ENCODE assay signal across 8 mouse cellular contexts in the genomic region with DNA sequence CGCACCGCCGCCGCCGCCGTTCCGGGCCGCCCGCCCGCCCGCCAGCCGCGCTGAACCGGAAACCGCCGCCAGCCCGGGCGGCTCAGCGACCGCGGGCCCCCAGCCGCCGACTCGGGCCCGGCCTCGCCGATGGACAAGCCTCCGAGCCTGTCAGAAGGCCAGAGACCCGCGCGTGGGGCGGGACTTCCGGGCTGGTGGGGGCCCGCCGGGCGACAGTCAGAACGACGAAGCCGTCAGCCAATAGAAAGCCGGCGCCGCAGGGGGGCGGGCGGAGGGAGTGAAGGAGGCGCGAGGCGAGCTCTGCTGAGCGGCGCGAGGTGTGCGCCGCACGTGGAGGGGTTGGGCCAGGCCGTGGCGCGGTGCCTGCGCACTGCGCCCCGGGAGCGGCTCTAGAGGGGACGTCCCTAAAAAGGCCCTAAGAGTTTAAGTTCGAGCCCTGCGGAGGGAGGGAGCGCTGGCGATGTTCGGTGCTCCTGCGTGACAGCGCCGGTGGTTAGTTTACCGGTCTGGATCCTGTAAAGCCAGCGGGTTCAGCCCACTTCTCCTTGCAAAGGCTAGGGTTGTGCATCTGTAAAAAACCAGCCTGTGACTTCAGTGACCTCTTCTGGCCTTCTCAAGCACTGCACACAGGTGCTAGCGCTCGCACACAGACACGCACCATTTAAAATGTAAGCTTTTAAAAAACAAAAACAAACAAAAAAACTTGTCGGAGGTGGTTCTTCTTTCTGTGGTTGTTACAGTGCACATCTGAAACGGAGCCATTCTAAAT. TPM values are rescaled to one million over a fixed set of nuclear protein-coding genes. Genes with fewer than 3 reads are reported as not detected.
DNase-seq lines count a peak whose midpoint lies in the region; ATAC-seq and TF ChIP-seq lines count a peak whose summit lies in the region.

A gene (minus strand): TSS at position 53 of the 769 bp plus-strand sequence.

- H3K4me3 ChIP-seq in CH12.LX (replicated peaks in 1 of 3; ENCODE audit: low read depth in 2 of 3, low read length in 2 of 3, poor library complexity in 1 of 3): peak within 1 kb of the TSS; percentile 73 to 99 (median 98)
- H3K4me3 ChIP-seq in forebrain, embryonic 11.5 days (ENCODE audit: low read depth, low read length): peak within 1 kb of the TSS; percentile 95
- peak within 1 kb of the TSS; percentile 97 for H3K4me3 ChIP-seq in heart, embryonic 16.5 days (ENCODE audit: low read length)
- H3K4me3 ChIP-seq in liver, embryonic 15.5 days (replicated peaks): peak within 1 kb of the TSS; percentile 79
- peak within 1 kb of the TSS; percentile 93 for H3K4me3 ChIP-seq in neural tube, embryonic 12.5 days

- dilution Hi-C loops in CH12.LX (cut with MboI; ENCODE audit: extremely low pct_ligation_motif_present, extremely low pct_unique_long_range_greater_than_20kb, low sequenced_read_pairs): no loop called here

- peak within 1 kb of the TSS; percentile 74 for H3K4me2 ChIP-seq in CH12.LX (ENCODE audit: insufficient read depth, low read depth, poor library complexity, severe bottlenecking)
- peak within 1 kb of the TSS; percentile 94 for H3K4me2 ChIP-seq in forebrain, embryonic 11.5 days (ENCODE audit: low read depth, low read length, severe bottlenecking)
- peak within 1 kb of the TSS; percentile 85 for H3K4me2 ChIP-seq in heart, embryonic 16.5 days (ENCODE audit: low read depth, low read length)
- peak within 1 kb of the TSS; percentile 98 for H3K4me2 ChIP-seq in liver, embryonic 15.5 days
- H3K4me2 ChIP-seq in neural tube, embryonic 12.5 days (replicated peaks): peak within 1 kb of the TSS; percentile 89

- peak; percentile 43; the same call in 1 of the 2 replicates for TF ChIP-seq POLR2A in CH12.LX (IDR thresholded peaks at IDR 0.05; ENCODE audit: low read depth, low read length)

- TF ChIP-seq RAD21 in CH12.LX (IDR thresholded peaks at IDR 0.05; ENCODE audit: low read depth, low read length): peak; percentile 13

- TF ChIP-seq CTCF in CH12.LX (conservative IDR thresholded peaks at IDR 0.05 in 1 of 2, IDR thresholded peaks at IDR 0.05 in 1 of 2; ENCODE audit: low read depth in 2 of 2, low read length in 2 of 2): peak in 1 of 2 experiments; percentile 44; a peak in 2 of 4 replicates

- peaks cover 6 to 31% of the 10 kb centered on the region in 2 experiments for H3K36me3 ChIP-seq in CH12.LX (replicated peaks in 1 of 2; ENCODE audit: control insufficient read depth in 1 of 2, insufficient read depth in 1 of 2, low read length in 1 of 2)
- no peaks in the 10 kb centered on the region for H3K36me3 ChIP-seq in forebrain, embryonic 11.5 days (ENCODE audit: control insufficient read depth, insufficient read depth, low read length)
- H3K36me3 ChIP-seq in heart, embryonic 16.5 days (ENCODE audit: control insufficient read depth, insufficient read depth): no peaks in the 10 kb centered on the region
- H3K36me3 ChIP-seq in liver, embryonic 15.5 days (replicated peaks): no peaks in the 10 kb centered on the region
- no peaks in the 10 kb centered on the region for H3K36me3 ChIP-seq in neural tube, embryonic 12.5 days

- peak; percentile 97 for DNase-seq in CH12.LX (ENCODE audit: extremely low read depth)
- peak; percentile 96 for DNase-seq in c-Kit-positive CD71-positive TER-119-negative erythroid progenitor cells, embryonic 14.5 days (ENCODE audit: low read depth)
- peak; percentile 100 for DNase-seq in forebrain, embryonic 11.5 days (ENCODE audit: low spot score)
- peak; percentile 98 to 99 for DNase-seq in kidney, postnatal 36 days
- peak; percentile 93 for DNase-seq in telencephalon, adult 2 months (ENCODE audit: low read depth, low spot score)

- peak within 1 kb of the TSS; percentile 43; the same call in 1 of the 2 replicates for H3K27ac ChIP-seq in CH12.LX (ENCODE audit: insufficient read depth, low read depth)
- H3K27ac ChIP-seq in forebrain, embryonic 11.5 days (ENCODE audit: low read depth, low read length): peak within 1 kb of the TSS; percentile 20; the same call in 1 of the 2 replicates
- peak within 1 kb of the TSS; percentile 76 for H3K27ac ChIP-seq in heart, embryonic 16.5 days (ENCODE audit: low read length)
- H3K27ac ChIP-seq in liver, embryonic 15.5 days (replicated peaks): peak within 1 kb of the TSS; percentile 69
- peak within 1 kb of the TSS; percentile 79; the same call in 1 of the 2 replicates for H3K27ac ChIP-seq in neural tube, embryonic 12.5 days

- in situ Hi-C loops in CH12.LX (cut with MboI; ENCODE audit: low pct_ligation_motif_present, low pct_unique_long_range_greater_than_20kb, low sequenced_read_pairs): no loop called here

- WGBS in forebrain, embryonic 11.5 days: 4% methylated on average over 71 of the region's 76 CpGs
- 2% methylated on average over 76 of the region's 76 CpGs for WGBS in heart, embryonic 16.5 days
- 3% methylated on average over 76 of the region's 76 CpGs for WGBS in liver, embryonic 15.5 days (ENCODE audit: insufficient replicate concordance)
- WGBS in neural tube, embryonic 12.5 days: 3% methylated on average over 76 of the region's 76 CpGs

- H3K79me2 ChIP-seq in CH12.LX (replicated peaks; ENCODE audit: control insufficient read depth, extremely low read depth, insufficient read depth, poor library complexity, severe bottlenecking): peaks cover 43% of the 10 kb centered on the region

- peaks cover 9% of the 10 kb centered on the region for H3K27me3 ChIP-seq in CH12.LX (replicated peaks)
- H3K27me3 ChIP-seq in forebrain, embryonic 11.5 days (ENCODE audit: control insufficient read depth, insufficient read depth, low read length): no peaks in the 10 kb centered on the region
- no peaks in the 10 kb centered on the region for H3K27me3 ChIP-seq in heart, embryonic 16.5 days (ENCODE audit: control insufficient read depth, insufficient read depth, low read length)
- peaks cover 15% of the 10 kb centered on the region for H3K27me3 ChIP-seq in liver, embryonic 15.5 days
- H3K27me3 ChIP-seq in neural tube, embryonic 12.5 days (replicated peaks): no peaks in the 10 kb centered on the region; the same call in 1 of the 2 replicates

- no peaks in the 10 kb centered on the region for H3K9me3 ChIP-seq in CH12.LX (replicated peaks; ENCODE audit: low read length)
- H3K9me3 ChIP-seq in forebrain, embryonic 11.5 days (ENCODE audit: control insufficient read depth, low read length): no peaks in the 10 kb centered on the region
- H3K9me3 ChIP-seq in heart, embryonic 16.5 days (replicated peaks; ENCODE audit: control insufficient read depth, low read length): peaks cover 4% of the 10 kb centered on the region; the same call in 1 of the 2 replicates
- no peaks in the 10 kb centered on the region for H3K9me3 ChIP-seq in liver, embryonic 15.5 days (replicated peaks)
- no peaks in the 10 kb centered on the region for H3K9me3 ChIP-seq in neural tube, embryonic 12.5 days

- ATAC-seq in forebrain, embryonic 11.5 days (replicated peaks; ENCODE audit: low FRiP score): peak; percentile 98
- peak; percentile 99 for ATAC-seq in heart, embryonic 16.5 days (replicated peaks; ENCODE audit: extremely low read depth, insufficient read depth, low FRiP score)
- peak; percentile 97 for ATAC-seq in liver, embryonic 15.5 days (ENCODE audit: insufficient read depth)
- ATAC-seq in neural tube, embryonic 12.5 days (ENCODE audit: low FRiP score, low read depth): peak; percentile 98

- TF ChIP-seq EP300 in CH12.LX (IDR thresholded peaks at IDR 0.05; ENCODE audit: low read length): no peak

- peak within 1 kb of the TSS; percentile 84 for H3K9ac ChIP-seq in CH12.LX (ENCODE audit: insufficient read depth, low read depth)
- peak within 1 kb of the TSS; percentile 94 for H3K9ac ChIP-seq in forebrain, embryonic 11.5 days (ENCODE audit: low read length)
- H3K9ac ChIP-seq in heart, embryonic 16.5 days (ENCODE audit: low read length): peak within 1 kb of the TSS; percentile 97
- H3K9ac ChIP-seq in liver, embryonic 15.5 days: peak within 1 kb of the TSS; percentile 80
- peak within 1 kb of the TSS; percentile 99 for H3K9ac ChIP-seq in neural tube, embryonic 12.5 days

- peaks cover 13 to 43% of the 10 kb centered on the region in 2 experiments for H3K4me1 ChIP-seq in CH12.LX (ENCODE audit: control insufficient read depth in 1 of 2, insufficient read depth in 2 of 2)
- H3K4me1 ChIP-seq in forebrain, embryonic 11.5 days (replicated peaks; ENCODE audit: control insufficient read depth, insufficient read depth, low read length): peaks cover 12% of the 10 kb centered on the region
- H3K4me1 ChIP-seq in heart, embryonic 16.5 days (ENCODE audit: control insufficient read depth, insufficient read depth, low read length): peaks cover 14% of the 10 kb centered on the region
- peaks cover 40% of the 10 kb centered on the region for H3K4me1 ChIP-seq in liver, embryonic 15.5 days (replicated peaks)
- peaks cover 32% of the 10 kb centered on the region for H3K4me1 ChIP-seq in neural tube, embryonic 12.5 days

TF ChIP-seq in CH12.LX, 34 proteins besides CTCF, POLR2A, EP300 and RAD21 (continues in another document):
- TF ChIP-seq USF1 (IDR thresholded peaks at IDR 0.05; ENCODE audit: low read depth, low read length) (peak; percentile 10; the same call in 1 of the 2 replicates), HCFC1 (IDR thresholded peaks at IDR 0.05; ENCODE audit: low read depth, low read length) (peak; percentile 75), TBP (conservative IDR thresholded peaks at IDR 0.05; ENCODE audit: low read depth, low read length) (no peak), USF2 (conservative IDR thresholded peaks at IDR 0.05; ENCODE audit: low read depth, low read length) (no peak; the same call in 1 of the 2 replicates), ZKSCAN1 (IDR thresholded peaks at IDR 0.05; ENCODE audit: borderline replicate concordance, low read depth, low read length) (no peak), MEF2A (IDR thresholded peaks at IDR 0.05; ENCODE audit: borderline replicate concordance, low read depth, low read length) (0 out of 2 replicates have a peak, but pooled peaks have one; percentile 29), MAZ (IDR thresholded peaks at IDR 0.05; ENCODE audit: low read depth, low read length) (peak; percentile 93), BHLHE40 (IDR thresholded peaks at IDR 0.05; ENCODE audit: low read depth, low read length) (peak; percentile 100), ZNF384 (IDR thresholded peaks at IDR 0.05; ENCODE audit: low read depth, low read length) (no peak), CHD2 (IDR thresholded peaks at IDR 0.05; ENCODE audit: low read length) (peak; percentile 59), ELF1 (IDR thresholded peaks at IDR 0.05; ENCODE audit: low read depth, low read length) (peak; percentile 86), NRF1 (IDR thresholded peaks at IDR 0.05; ENCODE audit: low read depth, low read length) (peak; percentile 82)

RNA-seq across cellular contexts. Expression of the gene that starts here (rescaled TPM):
- total RNA-seq in CH12.LX (2012; rRNA removed) (20.3 and 24.4 TPM in 2 replicates), CH12.LX (2014; rRNA removed) (15.9 and 17.1 TPM in 2 replicates)
- 39.7 and 40.4 TPM in 2 replicates for polyA plus RNA-seq in CH12.LX (2012; ENCODE audit: insufficient read length, low read depth)
- 56.7 and 57.2 TPM in 2 replicates for polyA plus RNA-seq in forebrain, embryonic 11.5 days (2014; fragmentation: Nextera tagmentation; extraction: Ambion mirVana)
- 26.4 and 31.1 TPM in 2 replicates for polyA plus RNA-seq in heart, embryonic 16.5 days (2015; fragmentation: Nextera tagmentation; extraction: Ambion mirVana)
- 9.0 and 10.2 TPM in 2 replicates for polyA plus RNA-seq in liver, embryonic 15.5 days (2015; fragmentation: Nextera tagmentation; extraction: Ambion mirVana)
- polyA plus RNA-seq in neural tube, embryonic 12.5 days (2016; fragmentation: Nextera tagmentation; extraction: Ambion mirVana): 86.1 and 89.8 TPM in 2 replicates

Comparison
In these comparisons a context has a peak if more than half of its experiments do, and no peak if none do; other contexts are left out.
1. Peak in every context shown above with its lines: DNase-seq, ATAC-seq, H3K4me3 ChIP-seq and H3K27ac ChIP-seq.
2. H3K27ac ChIP-seq: peak in every context shown above with its lines; median percentile 79 in neural tube, embryonic 12.5 days; 76 in heart, embryonic 16.5 days; 69 in liver, embryonic 15.5 days; 43 in CH12.LX; 20 in forebrain, embryonic 11.5 days.